Mouse (Mus musculus) layer of hippocampus, adult 9-10 months (tissue): ENCODE measurements around the gene Cdcp1.

Experiments used
- DNase-seq: peaks from one replicate; pipeline ENCODE4 v3.0.0; 2022; ENCODE audit warnings: low spot score

Gene Cdcp1

DNA sequence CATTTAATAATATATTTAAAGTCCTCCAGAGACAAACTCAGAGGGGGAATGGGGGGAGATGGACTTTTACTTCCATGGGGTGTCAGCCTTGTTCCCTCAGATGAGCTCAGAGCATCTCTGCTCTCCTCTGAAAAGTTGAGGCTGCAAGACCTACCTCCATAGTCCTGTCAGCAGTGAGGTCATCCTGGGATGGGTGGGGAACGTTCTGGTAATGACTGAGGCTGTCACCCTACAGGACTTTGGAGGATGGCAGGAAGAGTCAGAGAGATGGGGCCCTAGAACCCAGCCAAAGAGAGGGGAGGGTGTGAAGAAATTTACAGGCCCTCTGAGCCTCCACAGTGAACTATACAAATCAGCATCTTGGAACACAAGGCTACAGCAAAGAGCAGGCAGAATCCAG lies 64.3 kb downstream of the Cdcp1 start:
- no peak for DNase-seq

GRCm38 (mm10) chr9:123150241-123151020 lies 65.4 kb downstream of the Cdcp1 start, which contains the start of gene Clec3b:
Gene Clec3b, plus strand, starts transcription at chr9:123150946.
- DNase-seq, result no peak

DNA sequence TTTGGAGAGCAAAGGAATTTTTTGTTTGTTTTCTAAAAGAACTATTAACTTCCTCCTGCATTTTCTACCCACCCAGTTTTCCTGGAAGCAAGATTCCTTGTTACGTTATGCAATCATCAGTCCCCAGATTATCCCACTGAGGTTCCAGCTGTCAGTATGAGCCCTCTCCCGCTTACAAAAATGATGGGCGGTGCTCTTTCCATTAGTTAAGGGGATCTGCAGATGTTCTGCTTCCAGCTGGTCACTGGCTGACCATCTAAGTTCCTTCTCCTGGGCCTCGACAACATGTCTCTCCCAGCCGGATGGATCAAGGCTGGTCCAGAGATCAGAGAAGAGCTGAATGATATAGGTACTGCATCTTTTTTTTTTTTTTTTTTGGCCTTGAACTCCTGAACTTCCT lies 67.4 kb downstream of the Cdcp1 start:
- DNase-seq, result no peak

GRCm38 (mm10) chr9:123139887-123140614 lies 75.8 kb downstream of the Cdcp1 start:
- no peak for DNase-seq

DNA sequence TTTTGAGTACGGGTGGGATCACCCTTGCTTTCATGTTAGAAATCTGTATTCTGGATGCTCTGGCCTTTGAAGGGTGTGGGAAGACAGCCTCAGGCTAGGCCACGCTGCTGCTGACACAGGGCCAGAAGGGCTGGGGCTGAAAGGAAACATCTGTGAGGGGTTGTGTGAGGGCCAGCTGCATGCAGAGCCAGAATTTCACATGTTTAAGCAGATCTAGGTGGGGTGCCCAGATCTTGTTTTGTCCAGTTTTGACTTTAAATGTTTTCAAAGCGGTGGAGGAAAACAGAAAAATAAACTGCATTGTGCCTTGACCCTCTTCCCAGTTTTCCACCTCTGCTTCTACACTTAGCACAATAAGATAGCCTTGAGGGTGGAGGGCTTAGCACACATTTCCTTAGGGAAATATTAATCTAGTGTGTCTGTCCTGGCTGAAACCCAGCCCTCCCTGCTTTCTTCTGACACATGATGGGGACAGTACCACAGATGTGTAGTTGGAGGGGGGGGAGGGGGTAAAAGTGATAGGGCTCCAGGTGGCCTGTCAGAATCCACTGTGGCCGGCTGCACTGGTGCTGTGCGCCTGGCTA lies 76.9 kb downstream of the Cdcp1 start:
- no peak for DNase-seq

DNA sequence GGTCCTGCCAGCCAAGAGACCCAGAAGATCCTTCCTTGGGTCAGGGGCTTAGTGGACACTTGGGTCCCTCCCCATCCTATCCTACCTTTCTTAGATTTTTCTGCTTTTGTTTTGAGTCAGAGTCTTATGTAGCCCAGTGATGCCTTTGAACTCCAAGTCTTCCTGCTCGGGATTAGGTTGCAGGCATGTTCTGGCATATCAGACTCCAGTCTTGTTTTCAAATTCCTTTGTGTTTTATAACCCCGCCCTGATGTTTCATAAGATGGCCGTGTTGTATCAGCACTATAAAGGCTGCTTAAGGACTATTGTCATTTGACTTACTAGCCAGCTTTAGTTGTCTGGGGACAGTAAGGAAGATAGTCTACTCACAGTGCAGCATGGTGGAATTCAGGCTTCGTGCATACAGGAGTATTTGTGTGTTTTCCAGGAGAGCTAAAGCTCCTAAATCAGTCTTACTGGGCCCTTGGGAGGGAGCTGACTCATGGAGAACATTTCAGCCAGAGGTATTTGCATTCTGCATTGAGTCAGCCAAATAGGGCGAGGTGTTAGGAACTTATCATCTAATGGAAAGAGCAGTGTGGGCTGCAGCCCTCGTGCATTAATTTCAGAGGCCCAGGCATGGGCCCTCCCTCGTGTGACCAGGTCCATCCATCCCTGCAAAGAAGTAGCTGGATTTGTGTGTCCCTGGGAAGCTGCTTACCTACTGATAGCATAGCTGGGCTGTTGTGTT lies 78.7 kb downstream of the Cdcp1 start:
- no peak for DNase-seq

DNA sequence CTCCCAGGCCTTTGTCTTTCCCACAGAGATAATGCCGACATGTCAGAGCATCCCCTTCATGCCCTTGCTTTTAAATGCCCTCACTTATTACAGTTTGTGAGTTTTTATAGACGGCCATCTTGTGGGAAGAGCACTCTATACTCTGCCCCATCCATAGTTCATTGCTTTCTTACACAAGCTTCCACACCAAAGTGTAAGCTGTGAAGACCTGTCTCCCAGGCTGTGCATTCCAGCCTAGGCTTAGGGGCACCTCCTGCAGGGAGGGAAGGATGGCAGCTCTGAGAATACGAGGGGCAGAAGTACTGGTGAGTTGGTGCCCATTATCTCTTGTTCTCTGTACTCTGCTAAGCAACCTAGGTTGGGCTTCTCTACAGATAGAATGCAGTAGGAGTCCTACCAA lies 82.8 kb downstream of the Cdcp1 start:
- no peak for DNase-seq

DNA sequence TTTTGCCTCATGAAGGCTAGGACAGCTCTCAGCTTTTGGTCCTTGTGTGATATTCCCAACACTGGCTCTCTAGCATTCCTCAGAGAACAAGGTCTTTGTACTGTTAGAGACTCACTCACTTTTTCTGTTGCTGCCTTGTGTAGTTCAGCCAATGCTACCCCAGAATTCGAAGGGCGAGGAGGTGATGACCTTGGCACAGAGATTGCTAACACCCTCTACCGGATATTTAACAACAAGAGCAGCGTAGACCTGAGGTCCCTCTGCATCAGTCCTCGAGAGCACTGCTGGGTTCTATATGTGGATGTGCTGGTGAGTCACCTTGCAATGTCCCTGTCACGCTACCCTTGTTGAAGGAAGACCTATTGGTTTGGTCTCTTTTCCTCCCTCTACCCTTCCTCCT lies 88.2 kb downstream of the Cdcp1 start:
- no peak for DNase-seq

DNA sequence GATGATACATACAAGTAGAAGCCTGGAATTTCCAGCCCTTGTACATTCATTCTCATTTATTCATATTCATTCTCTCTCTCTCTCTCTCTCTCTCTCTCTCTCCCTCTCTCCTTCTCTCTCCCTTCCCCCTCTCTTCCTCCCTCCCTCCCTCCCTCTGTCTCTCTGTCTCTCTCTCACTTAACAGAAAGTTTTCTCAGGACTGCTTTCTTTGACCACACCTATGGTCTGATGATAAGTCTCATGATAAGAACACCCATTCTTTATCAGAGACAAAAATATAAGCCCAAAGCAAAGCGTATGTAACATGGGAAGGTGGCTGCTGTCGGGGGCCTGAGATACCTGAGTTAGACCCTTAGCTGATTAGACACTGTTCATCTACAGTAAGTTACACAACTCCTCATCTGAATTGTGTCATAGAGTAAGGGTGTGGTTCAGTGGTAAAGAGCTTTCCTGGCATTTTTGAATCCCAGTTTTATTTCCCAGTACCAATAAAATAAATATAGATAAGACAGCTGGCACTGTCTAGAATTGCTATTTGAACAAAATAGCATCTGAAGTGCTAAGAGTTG lies 91.3 kb downstream of the Cdcp1 start:
- no peak for DNase-seq

- DNase-seq, result no peak
Measured at GRCm38 (mm10) chr9:123123571-123124412, 92.0 kb downstream of the Cdcp1 start.

DNA sequence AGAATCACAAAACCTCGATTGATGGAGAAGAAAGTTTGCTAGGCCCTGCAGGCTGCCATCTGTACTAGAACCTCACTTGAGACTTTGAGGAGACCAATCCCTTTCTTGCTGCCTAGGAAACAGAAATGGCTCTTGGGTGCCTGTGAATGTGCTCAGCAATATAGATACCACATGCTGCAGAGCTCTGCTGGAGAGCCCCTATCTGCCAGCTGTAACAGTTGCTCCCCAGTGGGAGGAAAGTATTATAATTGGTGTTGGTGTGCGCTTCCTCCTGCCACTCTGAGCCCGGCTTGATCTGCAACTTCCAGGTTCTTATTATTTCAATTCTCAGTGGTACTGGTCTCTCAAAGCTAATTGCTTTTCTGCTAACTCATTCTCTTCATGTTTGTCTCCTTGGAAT lies 92.8 kb downstream of the Cdcp1 start:
- DNase-seq, result no peak
